Mouse (Mus musculus) cerebellum, adult 2 months (tissue): ENCODE measurements at regions not wholly inside any gene's neighbourhood (a gene's known extent, or its start where the extent isn't known, plus 50 kb on each side); places are given as distances from the start of the nearest gene placed in this dataset.

Experiments
- CTCF ChIP-seq: fragments of 200-500 bp; IDR thresholded peaks from 2 replicates; pipeline ENCODE4 v1.5.1; 2011; ENCODE audit warnings: low read depth, mild to moderate bottlenecking, control low read depth, low read length, moderate library complexity, borderline replicate concordance; ENCODE audit not compliant: insufficient read depth
- POLR2A ChIP-seq: fragments of 200-500 bp; IDR thresholded peaks from 2 replicates; pipeline ENCODE4 v1.6.1; 2011; ENCODE audit warnings: low read length, control low read depth, borderline replicate concordance; ENCODE audit not compliant: insufficient read depth

DNA sequence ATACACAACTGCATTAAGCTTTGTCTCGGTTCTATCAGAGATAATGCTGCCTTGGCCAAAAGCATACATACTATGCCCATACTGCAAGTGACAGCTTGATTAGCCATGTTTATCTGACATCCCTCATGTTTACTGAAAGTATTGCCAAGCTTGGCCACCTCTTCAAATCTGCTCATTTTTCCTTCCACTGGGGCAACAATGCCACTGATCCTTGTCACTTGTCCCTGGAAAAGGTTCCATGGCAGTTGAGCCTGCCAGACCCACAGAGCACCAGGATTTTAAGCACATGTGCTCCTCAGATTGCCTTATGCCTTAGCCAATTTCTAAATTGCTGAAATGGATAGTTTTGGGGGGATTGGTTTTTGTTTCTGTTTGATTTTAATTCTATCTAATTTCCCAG is 189.8 kb upstream of the Gm9972 start:
- TF ChIP-seq CTCF: no peak
- TF ChIP-seq POLR2A: no peak
